Mouse (Mus musculus): ENCODE results near the gene Cth.

The Cth gene

DNA sequence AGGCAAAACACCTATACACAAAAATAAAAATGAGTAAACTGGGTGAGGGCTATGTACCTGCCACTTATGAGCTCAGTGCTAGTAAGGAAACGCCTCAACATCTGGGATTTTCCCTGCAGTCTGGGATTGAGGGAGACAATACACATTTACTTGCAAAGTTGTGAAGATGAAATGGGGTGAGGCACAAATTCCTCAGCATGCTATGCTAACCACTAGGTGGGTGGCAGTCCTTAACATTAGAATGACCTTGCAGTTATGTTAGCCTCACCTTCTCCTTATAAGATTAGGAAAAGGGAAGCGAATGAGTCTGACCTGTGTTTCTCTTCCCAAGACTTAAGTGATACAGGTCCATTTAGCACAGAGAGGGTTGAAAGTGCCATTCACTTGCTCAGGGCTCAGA, 3.5 kb downstream of the Cth start:
- in situ Hi-C loops (cut with MboI; ENCODE audit: unreplicated experiment in 2 of 2), result no loop called here

DNA sequence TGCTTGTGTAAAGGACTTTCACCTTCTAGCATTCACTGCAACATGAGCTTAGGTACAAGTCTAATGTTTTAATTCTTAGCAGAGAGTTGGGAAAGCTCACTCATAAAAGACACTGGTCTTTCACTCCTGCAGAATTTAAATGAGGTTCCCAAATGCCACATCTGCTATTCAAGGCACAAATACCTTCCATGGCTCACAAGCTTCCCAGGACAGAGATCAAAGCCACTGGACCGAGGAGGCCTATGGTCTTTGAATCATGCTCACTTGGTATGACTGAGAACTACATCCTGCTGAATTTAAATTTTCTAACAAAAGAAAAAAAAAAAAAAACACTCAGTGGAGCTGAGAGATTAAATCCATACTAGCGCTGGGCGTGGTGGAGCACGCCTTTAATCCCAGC, 8.5 kb downstream of the Cth start:
- in situ Hi-C loops (cut with MboI; ENCODE audit: unreplicated experiment in 2 of 2), result no loop called here

DNA sequence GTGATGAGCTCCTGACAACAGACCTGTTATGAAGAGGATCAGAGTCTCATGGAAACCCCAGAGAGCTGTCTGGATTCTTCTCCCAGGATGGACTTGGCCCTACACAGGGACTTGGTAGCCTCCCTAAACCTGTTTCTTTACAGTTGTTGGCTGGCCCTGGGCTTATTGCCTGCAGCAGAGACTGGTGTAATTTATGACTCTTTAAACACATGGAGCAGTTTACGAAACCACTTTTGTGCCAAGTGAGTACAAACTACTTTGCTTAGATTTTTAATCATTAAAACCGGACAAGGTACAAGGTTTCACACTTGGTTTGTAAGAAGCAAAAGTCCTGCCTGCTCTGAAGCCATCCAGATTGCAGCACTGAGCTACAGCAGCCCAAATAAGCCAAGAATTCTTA, 12.7 kb downstream of the Cth start:
- in situ Hi-C loops (cut with MboI; ENCODE audit: unreplicated experiment in 2 of 2), result no loop called here

DNA sequence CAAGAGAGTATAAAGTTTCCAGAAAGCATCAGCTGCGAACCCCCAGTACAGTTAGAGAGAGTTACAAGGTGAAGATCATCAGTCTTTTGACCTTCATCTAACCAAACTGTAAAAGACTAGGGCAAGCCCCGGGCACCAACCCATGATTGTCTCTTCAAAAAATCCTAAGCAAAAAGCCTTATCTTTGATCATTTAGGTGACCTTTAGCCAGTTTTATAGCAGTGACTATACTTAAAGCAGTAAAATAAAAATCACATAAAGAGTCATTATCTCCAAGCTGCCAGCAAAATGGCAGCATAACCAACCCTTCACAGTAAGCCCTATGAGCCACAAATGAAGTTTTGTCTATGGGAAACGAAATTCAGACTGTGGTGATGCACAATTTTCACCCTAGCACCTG, 14.6 kb downstream of the Cth start:
- in situ Hi-C loops (cut with MboI; ENCODE audit: unreplicated experiment in 2 of 2), result no loop called here

DNA sequence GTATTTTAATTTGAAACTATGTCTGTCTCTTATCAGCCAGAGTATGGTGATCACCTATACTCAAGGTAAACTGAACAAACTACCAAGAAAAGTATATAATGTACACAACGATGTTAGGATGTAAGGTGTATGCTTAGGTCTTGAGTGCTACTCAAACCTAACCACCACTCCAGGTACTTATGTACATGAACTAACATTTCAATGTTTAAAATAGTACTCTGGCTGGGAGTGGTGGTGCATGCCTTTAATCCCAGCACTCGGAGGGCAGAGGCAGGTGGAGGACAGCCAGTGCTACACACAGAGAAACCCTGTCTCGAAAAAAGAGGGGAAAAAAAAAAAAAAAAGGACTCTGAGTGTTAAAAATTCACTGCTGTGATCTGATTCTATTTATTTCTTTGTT, 16.7 kb downstream of the Cth start:
- in situ Hi-C loops (cut with MboI; ENCODE audit: unreplicated experiment in 2 of 2), result no loop called here

DNA sequence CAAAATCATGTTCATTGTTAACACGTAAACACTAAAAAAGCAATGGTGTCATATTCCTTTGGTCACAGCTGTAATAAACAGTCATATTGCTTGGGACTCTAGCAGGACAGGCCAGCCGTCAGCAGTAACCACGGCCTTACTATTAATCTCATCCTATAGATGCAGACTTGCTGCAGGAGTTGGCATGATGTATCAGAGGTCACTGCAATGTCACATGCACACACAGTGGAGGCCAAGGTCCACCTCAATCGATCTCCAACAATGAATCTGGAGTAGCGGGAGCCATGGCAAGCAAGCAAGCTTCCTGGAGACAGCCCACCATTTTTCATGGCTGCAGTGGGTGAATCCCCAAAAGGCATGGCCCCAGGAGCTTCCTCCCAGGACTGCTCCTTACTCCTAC, 23.2 kb downstream of the Cth start:
- in situ Hi-C loops (cut with MboI; ENCODE audit: unreplicated experiment in 2 of 2), result no loop called here

DNA sequence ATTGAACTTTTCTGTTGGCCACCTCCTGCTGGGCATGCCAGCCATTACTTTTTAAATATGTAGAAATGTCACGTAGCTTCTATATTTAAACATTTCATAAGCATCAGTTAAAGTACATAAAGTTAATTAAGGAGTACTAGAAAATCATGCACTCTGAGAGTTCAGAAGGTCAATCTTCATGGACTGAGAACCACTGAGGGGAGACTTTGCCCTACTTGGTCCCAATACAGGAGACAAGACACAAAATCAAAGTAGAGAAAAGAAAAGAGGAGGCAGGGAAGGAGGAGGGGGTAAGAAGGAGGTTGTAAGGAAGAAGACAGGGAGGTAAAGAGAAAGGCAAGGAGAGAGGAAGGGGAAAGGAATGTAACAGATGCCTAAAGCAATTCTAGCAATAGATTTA, 24.9 kb downstream of the Cth start:
- in situ Hi-C loops (cut with MboI; ENCODE audit: unreplicated experiment in 2 of 2), result no loop called here

DNA sequence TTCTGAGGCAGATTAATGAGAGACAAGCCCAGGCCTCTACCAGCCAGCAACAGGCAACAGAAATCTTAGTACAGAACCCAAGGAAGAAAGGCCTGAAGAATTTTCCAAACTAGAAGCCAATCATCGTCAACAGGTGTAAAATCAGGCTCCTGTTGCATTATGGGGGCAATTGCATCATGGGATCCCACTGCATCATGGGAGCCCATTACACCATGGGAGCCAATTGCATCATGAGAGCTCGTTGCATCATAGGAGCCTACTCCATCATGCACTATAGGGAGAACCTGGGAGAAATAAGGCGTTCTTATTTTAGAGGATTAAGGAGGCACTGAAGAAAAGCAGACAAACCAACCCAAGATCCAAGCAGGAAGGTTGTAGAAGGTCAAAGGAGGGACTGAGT, 27.2 kb downstream of the Cth start:
- in situ Hi-C loops (cut with MboI; ENCODE audit: unreplicated experiment in 2 of 2), result no loop called here

DNA sequence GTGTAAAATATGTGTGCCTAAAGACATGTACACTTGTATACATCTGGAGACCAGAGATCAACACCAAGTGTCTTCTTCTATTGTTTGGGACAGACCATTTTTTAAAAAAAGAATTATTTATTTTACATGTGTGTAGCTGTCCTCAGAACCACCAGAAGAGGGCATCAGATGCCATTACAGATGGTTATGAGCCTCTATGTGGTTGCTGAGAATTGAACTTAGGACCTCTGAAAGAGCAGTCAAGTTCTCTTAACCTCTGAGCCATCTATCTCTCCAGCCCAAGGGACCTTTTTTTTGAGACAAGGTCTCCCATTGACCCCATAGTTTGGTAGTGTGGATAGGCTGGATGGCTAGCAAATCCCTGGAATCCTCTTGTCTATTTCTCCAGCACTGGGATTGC, 33.1 kb downstream of the Cth start:
- in situ Hi-C loops (cut with MboI; ENCODE audit: unreplicated experiment in 2 of 2), result no loop called here

DNA sequence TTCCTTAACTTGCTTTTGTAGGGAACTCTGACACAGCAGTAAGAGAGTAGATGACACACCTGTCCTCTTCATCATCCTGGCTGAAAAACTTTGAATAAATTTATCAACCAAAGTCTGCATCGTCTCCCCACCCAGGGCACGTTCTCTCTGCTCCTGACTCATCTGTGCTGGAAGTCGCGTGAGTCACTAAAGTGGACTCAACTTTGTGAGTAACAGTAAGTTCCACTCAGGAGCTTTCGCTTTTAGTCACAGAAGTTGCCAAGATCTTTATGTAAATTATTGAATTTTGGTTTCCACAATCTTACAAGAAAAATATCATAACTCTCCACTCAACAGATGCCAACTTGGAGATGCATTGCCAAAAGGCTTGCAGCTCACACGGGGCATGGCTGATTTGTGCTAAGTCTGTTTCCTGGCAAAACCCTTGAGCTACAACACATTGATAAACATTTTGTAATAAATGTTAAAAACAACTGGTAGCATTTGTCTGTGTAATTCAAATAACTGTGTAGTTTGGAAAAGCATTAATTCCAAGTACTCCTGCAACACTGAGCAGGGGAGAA, 40.7 kb downstream of the Cth start:
- in situ Hi-C loops (cut with MboI; ENCODE audit: unreplicated experiment in 2 of 2), result no loop called here

DNA sequence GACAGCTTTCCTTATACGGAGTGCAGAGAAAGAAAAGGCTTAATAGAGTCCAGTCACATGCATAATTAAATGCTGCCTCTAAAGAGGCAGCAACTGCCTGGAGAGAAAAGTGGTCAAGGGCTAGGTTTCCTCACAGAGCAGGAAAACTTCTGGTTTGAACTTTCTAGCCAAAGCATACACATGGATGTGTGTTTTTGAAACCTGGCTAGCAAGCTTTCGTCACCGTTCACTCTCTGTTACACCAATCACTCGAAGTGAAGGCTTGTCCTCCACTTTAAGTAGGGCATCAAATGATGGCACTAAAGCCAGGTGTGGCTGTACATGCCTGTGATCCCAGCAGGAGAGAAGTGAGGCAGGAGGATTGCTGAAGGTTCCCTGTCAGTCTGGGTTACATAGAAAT, 41.8 kb downstream of the Cth start:
- in situ Hi-C loops (cut with MboI; ENCODE audit: unreplicated experiment in 2 of 2), result no loop called here

DNA sequence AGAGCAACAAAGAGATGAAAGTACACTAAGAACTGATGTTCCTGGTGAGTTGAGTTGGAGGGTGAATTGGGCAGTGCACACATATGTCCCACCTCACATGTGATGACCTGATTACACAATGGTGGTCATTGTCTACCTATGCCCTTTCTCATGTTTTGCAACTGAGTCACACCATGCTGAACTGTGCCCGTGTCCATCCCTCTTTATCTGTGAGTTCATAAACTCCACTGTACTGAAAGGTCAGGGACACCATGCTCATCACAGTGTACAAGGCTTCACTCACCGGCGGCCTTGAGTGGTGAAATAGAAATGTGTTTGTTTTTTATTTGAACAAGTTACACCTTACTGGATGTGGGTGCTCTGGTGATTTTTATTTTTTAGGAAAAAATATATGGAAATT, 42.9 kb downstream of the Cth start:
- in situ Hi-C loops (cut with MboI; ENCODE audit: unreplicated experiment in 2 of 2), result no loop called here

DNA sequence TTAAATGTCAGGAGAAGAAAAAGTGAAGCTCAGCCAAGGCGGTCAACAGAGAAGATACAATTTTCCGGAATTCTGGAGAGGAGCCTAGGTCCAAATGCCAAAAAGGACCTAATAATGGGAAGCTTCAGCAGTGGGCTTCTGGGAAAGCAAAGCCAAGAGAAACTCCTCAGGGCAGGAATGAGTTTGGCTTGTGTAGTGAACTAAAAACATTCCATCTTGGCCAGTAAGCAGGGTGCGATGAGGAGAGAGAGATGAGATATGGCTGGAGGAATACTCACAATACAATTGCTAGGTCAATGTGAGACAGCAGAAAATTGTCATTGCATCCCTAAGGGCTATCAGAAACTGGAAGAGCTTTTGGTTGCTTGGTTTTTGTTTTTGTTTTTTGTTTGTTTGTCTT, 43.9 kb downstream of the Cth start:
- in situ Hi-C loops (cut with MboI; ENCODE audit: unreplicated experiment in 2 of 2), result no loop called here

DNA sequence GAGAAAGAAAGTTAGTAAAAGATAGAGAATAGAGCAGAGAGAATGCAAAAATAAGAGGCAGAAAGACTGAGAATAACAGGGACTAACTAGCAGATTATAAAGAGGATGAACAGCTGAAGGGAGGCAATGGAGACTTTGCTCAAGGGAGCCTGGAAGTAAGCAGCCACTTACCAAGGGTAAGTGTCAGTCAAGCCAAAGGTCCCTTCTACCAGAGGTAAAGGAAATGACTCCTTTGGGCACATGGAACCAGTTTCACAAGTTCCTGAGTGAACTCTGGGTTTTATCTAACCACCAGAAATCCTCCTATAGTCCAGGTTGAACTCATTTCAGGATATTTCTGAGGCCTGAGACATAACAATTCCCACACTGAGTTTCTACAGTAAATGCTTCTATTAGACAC, 47.0 kb downstream of the Cth start:
- in situ Hi-C loops (cut with MboI; ENCODE audit: unreplicated experiment in 2 of 2), result loop anchor here (5.0 to 10.0 kb wide), 3 partner anchors 197 to 1667 kb away; no protein-coding TSS in a partner anchor

DNA sequence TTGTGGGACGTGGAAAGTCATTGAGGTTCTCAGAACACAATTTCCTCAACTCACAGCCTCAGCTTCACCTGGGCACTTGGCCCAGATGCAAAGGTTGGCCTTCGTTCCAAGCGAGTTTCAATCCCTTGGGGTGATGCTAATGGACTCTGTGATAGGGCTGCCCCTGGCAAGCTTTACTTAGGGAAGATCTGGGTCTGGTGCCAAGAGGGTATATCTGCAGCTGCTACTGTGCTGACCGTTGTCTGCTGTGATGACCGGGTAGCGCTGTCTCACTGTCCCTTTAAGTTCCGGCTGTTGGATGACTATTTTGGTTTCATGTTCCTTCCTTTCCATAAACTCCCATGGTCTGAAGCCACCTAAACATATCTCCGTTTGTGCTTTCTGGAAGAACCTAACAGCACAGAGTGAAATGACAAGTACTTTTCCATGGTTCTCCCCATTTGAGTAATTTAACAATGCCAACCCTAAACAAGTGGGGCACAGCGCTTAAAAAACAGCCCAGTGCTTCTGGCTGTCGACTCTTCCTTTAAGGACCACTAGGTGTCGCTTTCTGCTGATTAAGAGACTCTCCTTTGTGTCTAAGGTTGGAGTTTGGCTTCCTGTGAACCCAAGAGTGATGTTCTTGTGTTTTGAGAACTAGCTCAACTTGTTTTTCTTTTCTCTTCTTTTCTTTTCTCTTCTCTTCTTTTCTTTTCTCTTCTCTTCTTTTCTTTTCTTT, 48.3 kb downstream of the Cth start:
- in situ Hi-C loops (cut with MboI; ENCODE audit: unreplicated experiment in 2 of 2), result loop anchor here (5.0 to 10.0 kb wide), 3 partner anchors 198 to 1668 kb away; no protein-coding TSS in a partner anchor

DNA sequence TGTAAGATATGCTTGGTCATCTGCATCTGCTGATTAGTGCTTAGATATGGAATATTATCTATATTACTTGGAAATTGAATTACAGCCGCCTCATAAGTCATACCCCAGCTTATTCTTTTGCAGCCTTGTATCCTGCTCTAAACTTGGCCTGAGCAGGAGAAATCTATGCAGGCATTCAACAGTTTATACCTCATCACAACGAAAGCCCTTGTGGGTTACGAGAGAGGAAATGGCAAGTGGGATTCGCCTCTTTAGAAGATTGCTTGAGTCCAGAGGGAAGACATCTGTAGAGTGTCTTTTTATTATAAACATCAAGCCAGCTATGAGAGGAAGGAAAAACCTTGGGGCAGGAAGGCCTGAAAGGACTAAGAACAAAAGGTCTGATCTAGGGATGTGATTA, 52.0 kb downstream of the Cth start:
- in situ Hi-C loops (cut with MboI; ENCODE audit: unreplicated experiment in 2 of 2), result loop anchor here in 1 of 2 experiments (10.0 kb wide), 2 partner anchors 202 to 1672 kb away; no protein-coding TSS in a partner anchor

DNA sequence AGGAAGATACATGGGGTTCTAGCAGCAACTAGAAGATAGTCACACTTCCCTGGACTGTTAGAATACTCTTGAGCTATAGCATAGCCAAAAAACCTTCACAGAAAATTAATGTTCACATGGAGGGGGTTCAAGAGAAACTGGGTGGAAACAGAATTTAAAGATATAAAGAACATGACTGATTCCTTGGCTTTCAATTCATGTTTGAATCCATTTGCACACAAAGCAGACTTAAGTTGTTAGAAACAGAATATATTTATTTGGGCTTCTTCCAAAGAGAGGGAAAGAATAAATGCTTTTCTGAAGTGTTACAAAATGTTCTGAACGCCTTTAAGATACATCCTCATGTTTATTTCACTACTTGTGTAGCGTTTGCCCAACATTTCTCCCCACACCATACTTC, 57.0 kb downstream of the Cth start:
- in situ Hi-C loops (cut with MboI; ENCODE audit: unreplicated experiment in 2 of 2), result no loop called here

DNA sequence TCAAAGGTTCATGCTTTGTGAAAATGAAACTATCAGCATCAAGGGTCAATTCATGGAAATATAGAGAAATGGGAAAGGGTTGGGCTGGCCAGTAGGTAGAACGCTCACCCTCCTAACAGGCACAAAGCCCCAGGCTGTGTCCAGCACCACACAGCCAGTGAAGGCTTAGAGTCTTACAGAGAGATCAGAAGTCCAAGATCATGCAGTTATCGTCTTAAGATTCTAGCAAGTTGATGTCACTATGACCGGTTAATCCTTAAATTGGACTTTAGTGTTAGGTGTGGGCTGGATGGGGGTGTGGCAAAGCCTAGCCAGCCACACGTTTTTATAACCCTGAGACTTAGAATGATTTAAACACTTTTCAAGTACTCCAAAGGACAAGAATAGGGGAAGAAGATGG, 58.6 kb downstream of the Cth start:
- in situ Hi-C loops (cut with MboI; ENCODE audit: unreplicated experiment in 2 of 2), result no loop called here

DNA sequence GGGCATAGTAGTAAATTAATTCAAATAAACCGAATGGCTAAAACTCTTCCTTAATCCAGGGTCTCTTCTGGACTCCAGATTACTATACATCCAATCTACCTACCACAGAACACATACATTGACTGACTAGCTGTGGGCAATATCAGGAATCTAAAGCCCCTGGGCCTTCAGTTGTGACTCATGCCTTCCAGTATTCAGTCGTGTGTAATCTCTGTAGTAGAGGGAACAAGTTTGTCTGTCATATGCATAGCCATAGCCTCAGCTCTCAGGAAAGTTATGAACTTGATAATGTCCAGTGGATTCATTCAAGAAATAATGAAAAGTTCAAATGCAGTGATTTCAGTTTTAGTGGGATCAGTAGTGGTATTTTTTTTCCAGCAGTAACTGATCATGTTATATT, 59.0 kb downstream of the Cth start:
- in situ Hi-C loops (cut with MboI; ENCODE audit: unreplicated experiment in 2 of 2), result no loop called here

DNA sequence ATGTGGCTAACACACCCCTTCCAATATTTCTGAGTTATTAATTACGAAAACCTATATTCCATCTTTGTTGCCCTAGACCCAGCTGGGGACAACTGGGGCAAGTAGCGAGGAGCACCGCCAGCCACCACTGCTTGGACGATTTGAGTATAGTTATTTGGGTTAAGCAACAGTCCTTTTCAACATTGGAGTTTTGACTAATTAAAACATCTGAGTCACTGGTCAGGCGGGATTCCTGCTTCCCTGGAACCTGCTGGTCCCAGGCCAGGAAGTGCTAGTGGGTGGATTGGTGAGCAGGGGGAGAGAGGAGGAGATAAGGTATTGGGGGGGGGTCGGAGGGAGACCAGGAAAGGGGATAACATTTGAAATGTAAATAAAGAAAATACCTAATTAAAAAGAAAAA, 59.4 kb downstream of the Cth start:
- in situ Hi-C loops (cut with MboI; ENCODE audit: unreplicated experiment in 2 of 2), result no loop called here

DNA sequence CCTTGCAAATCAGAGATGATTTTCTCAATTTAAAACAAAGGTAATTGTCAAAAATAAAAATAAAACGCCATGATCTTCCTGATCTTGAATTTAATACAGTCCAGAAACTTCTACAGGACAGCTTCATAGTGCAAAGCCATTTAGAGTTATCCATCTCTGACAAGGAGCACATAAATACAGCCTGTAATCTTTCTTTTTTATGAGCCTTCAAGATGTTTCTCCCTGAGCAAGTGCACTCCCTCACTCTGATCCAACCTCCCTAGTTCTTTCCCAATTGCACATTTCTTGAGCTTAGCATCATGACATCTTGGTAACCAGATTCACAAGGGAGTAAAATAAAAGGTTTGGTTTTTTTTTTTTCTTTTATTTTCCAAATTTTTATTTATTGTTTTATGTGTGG, 72.1 kb downstream of the Cth start:
- in situ Hi-C loops (cut with MboI; ENCODE audit: unreplicated experiment in 2 of 2), result no loop called here

DNA sequence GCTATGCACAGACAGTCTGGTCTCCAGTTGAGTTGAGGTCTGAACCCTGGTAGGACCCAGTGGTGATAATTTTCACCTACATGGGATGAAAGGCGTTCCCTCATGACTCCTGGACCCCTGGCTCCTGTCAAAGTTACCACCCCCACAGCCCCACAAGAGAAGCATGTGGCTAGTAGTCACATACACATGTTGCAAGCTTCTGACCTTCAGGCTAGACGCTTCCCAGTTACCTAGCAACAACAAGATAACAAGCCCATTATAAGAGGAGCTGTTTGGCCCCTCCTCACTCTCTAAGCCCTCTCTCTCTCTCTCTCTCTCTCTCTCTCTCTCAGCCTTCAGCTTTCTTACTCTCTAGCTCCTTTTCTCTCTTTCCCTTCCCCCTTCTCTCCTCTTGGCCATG, 76.4 kb downstream of the Cth start:
- in situ Hi-C loops (cut with MboI; ENCODE audit: unreplicated experiment in 2 of 2), result loop anchor here in 1 of 2 experiments (10.0 kb wide), 1 partner anchor 284 kb away; the partner anchor contains the start of gene Ptger3

Measured in v-Abl transformed pro-B cells (cell line).